Mouse (Mus musculus): Measurements from ENCODE around the gene Tns1. TPM values are rescaled to one million over a fixed set of nuclear protein-coding genes. Genes with fewer than 3 reads are reported as not detected.

Tns1 gene
- 46.6 TPM for polyA plus RNA-seq (2017; shearing (Covaris generic))

GRCm38 (mm10) chr1:74124021-74124981, at the start of gene Tns1:
TSS of gene Tns1 (minus strand) at chr1:74124449.

GRCm38 (mm10) chr1:74153461-74154184, 29.4 kb upstream of the Tns1 start, which contains the start of gene Cxcr2:
TSS of gene Cxcr2 (plus strand) at chr1:74153989.

GRCm38 (mm10) chr1:74124991-74125552, 823 bp upstream of the Tns1 start, which contains the start of gene Rufy4:
TSS of gene Rufy4 (plus strand) at chr1:74125541.

Other genes with a start within 250 kb of the Tns1 start
- gene Rufy4, start 1.1 kb upstream of the Tns1 start, polyA plus RNA-seq (2017; shearing (Covaris generic)) = not detected
- gene Cxcr2, start 29.5 kb upstream of the Tns1 start, polyA plus RNA-seq (2017; shearing (Covaris generic)) = not detected
- gene Cxcr1, start 70.2 kb upstream of the Tns1 start, polyA plus RNA-seq (2017; shearing (Covaris generic)) = not detected
- gene Arpc2, start 111.6 kb upstream of the Tns1 start, polyA plus RNA-seq (2017; shearing (Covaris generic)) = 1,008 TPM
- gene Gpbar1, start 154.1 kb upstream of the Tns1 start, polyA plus RNA-seq (2017; shearing (Covaris generic)) = 0.37 TPM
- gene Aamp, start 160.3 kb upstream of the Tns1 start, polyA plus RNA-seq (2017; shearing (Covaris generic)) = 276 TPM
- 91.4 TPM for gene Pnkd, start 160.5 kb upstream of the Tns1 start, polyA plus RNA-seq (2017; shearing (Covaris generic))
- 35.4 TPM for gene Tmbim1, start 181.2 kb upstream of the Tns1 start, polyA plus RNA-seq (2017; shearing (Covaris generic))
- not detected for gene Catip, start 237.7 kb upstream of the Tns1 start, polyA plus RNA-seq (2017; shearing (Covaris generic))

All from inflammation-experienced regulatory T-cells, adult 16 weeks (primary cell).